Mouse (Mus musculus): Measurements from ENCODE around the gene Runx1.

- TF ChIP-seq CTCF (IDR thresholded peaks at IDR 0.05; ENCODE audit: low read depth) = no peak
- no peak for TF ChIP-seq EP300 (IDR thresholded peaks at IDR 0.05; ENCODE audit: low read depth)
These were observed 220.1 kb downstream of the Runx1 start for GRCm38 (mm10) chr16:92605606-92606490.

Measured in liver, embryonic 14.5 days (tissue).